Mouse (Mus musculus): ENCODE results near the gene Pus1. TPM values are rescaled to one million over a fixed set of nuclear protein-coding genes. Genes with fewer than 3 reads are reported as not detected.
"Not testable (repeated sequence)": the region's sequence is repeated elsewhere in the genome, so short reads cannot be mapped to it uniquely, and the experiment has no call there.

Pus1 gene
- total RNA-seq, 2 experiments from 2014 or later: 8.2 to 21.6 TPM

DNA sequence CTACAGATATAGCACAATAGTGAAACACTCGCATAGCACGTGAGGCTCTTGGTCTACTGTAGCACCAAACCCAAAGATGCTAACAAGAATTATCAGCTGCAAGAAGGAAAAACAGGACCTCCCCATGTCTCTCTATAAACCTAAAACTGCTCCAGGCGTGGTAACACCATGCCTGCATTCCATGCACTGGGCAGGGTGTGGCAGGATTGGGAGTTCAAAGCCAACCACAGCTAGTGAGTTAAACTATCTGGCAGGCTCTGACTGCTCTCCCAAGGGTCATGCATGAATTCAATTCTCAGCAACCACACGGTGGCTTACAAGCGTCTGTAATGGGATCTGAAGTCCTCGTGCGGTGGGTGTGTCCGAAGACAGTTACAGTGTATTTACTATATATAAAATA is 2.7 kb upstream of the Pus1 start:
- no peak for ATAC-seq (ENCODE audit: poor library complexity, severe bottlenecking)

DNA sequence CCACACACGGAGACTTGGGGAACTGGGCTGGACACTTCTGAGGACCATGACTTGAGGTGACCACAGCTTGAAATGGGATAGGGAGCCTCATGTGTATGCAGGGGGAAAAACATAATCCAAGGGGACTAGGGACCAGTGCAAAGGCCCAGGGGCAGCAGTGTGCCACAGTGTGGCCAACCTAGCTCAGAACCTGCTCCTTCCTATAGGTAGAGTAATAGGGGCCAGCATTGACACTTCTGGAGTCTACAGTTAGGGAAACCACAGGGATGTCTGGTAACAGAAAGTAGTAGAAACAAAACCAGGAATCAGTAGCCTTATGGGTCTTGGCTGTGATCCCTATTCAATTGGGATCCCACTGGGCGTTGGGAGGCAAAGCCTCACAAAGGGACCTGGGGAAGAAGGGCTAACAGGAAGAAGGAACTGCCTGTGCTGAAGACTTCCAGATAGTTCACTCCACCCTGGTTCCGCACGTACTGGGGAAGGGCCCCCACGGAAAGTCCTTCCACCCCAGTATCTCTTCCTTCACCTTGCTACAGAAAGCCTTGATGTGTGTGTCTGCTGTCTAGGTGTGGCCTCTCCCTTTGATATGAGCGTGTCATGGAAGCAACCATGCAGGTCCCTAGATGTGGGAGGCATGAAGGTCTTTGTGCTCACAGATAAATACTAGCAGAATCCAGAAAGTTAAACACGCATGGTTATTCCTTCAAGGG is 1.2 kb upstream of the Pus1 start:
- ATAC-seq (ENCODE audit: poor library complexity, severe bottlenecking): no peak

DNA sequence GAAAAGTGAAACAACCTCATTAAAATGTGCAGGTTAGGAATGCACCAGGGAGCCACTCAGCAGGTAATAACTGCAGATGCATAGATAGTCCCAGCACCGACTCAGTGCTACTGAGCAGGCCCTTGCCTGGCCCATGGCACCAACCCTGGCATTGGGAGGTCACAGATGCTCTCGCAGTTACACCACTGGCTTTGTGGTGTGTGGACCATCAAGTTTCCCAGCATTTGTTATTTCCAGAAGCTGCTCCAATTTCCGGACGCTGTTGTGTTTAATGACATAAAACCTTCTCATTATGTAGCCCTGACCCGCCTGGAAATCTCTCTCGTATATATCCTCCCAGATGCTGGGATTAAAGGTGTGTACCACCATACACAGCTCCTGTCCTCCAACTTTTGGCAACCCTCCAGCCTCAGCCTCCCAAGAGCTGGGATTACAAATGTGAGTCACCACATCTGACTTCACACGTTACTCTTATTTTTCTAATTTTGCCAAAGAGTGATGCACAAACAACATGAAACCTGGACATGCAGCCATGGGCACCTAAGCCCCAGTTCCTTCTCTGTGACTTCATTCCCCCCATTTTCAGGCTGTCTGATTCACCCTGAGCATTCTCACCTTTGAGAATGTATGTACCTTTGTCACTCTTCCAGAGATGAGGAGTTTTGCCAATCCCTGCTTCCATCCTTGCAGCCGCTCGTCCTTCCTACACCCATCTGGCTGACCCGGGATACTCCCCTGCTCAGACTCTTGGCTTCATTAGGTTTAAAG is 486 bp upstream of the Pus1 start:
- ATAC-seq (ENCODE audit: poor library complexity, severe bottlenecking): peak; percentile 36; the same call in 1 of the 2 replicates

DNA sequence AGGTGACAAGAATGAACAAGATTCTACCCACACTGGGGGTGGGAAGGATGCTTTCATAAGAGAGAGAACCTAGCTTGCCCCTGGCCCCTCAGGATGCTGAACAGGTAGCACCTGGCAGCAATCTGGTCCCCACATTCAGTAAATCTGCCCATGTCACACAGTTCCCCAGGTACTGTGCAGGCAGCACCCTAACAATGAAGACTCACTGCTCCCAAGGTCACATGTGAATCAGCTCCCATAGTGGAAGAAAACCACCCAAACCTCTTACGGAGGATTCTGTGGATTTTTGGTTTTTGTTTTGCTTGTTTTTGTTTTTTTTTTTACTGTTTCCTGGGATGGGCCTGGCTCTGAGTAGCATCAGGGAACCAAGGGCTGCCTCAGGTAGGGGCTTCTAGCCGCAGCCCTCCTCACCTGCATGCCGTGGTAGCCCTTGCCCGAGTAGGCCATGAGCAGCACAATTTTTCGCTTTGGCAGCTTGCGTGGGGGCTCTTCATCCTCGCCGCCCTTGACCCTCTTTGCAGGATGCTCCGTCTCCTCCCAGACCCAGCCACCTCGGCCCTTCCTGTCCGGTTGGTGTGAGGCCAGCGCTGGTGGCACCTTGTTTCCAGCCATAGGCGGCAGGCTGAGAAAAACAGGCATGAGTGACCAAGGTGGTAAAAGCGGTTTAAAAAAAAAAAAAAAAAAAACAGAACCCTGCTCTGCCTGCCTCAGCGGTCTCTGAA is 1.0 kb downstream of the Pus1 start:
- ATAC-seq (ENCODE audit: poor library complexity, severe bottlenecking): peak; percentile 19

DNA sequence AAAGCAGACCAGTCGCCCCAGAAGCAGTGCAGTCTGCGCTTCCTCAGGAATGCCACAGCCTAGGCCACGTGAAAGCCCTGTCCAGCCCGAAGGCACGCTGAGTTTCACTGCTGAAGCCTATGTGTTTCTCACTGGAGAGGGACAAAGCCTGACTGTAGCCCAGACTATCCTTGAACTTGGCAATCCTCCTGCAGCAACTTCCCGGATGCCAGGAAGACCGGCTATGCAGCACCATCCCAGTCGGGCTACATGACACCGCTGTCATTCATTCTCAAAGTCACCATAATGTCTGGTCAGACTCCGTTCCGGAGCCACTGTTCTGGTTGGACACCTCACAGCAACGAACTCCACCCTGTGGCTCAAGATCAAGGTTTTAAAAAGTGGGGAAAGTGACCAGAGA is 2.2 kb downstream of the Pus1 start:
- ATAC-seq (ENCODE audit: poor library complexity, severe bottlenecking): no peak

DNA sequence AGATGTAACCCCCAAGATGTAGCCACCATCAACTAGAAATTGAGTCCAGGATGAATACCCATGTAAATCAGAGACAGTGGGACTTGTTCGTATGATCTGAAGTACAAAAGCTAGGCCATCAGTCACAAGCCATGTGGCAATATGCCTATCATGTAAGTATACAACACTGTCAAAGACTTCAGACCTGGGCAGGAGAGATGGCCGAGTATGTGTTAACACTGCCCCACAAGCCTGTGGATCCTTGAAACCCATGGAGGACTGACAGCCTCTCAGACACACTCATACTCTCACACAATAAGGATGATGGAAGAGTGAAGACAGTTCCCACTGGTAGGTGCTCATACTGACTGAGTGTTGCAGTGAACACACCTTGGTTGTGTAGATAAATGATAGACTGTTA is 4.3 kb downstream of the Pus1 start:
- ATAC-seq (ENCODE audit: poor library complexity, severe bottlenecking): no peak

DNA sequence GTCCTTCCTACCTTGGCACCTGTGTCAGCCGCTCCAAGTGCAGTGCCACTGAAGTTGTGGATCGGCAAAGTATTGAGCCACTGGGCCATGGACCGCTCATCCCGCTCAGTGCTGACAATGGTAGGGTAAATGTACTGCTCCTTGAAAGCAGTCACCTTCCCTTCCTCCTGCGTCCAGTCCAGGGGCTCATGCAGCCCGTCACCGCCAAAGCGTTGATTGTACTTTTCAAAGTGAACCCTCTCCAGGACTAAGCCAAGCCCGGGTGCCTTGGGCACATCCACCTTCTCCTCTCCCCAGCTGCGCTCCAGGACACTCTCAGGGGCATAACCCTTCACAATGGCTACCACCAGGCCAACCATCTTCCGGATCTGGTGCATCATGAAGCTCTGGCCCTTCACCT is 5.9 kb downstream of the Pus1 start:
- ATAC-seq (ENCODE audit: poor library complexity, severe bottlenecking): no peak

DNA sequence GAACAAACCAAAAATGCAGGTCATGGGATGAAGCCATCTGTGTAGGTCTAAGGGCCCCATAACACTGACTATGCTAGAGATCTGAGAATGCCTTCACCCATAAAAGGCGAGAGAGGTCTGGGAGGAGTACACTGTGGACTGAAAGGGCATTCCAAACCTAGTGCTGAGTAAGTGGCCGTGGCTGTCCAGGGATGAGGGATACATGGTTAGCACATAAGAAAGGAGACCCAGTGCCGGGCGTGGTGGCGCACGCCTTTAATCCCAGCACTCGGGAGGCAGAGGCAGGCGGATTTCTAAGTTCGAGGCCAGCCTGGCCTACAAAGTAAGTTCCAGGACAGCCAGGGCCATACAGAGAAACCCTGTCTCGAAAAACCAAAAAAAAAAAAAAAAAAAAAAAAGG is 7.5 kb downstream of the Pus1 start:
- not testable (repeated sequence) for ATAC-seq (ENCODE audit: poor library complexity, severe bottlenecking)

DNA sequence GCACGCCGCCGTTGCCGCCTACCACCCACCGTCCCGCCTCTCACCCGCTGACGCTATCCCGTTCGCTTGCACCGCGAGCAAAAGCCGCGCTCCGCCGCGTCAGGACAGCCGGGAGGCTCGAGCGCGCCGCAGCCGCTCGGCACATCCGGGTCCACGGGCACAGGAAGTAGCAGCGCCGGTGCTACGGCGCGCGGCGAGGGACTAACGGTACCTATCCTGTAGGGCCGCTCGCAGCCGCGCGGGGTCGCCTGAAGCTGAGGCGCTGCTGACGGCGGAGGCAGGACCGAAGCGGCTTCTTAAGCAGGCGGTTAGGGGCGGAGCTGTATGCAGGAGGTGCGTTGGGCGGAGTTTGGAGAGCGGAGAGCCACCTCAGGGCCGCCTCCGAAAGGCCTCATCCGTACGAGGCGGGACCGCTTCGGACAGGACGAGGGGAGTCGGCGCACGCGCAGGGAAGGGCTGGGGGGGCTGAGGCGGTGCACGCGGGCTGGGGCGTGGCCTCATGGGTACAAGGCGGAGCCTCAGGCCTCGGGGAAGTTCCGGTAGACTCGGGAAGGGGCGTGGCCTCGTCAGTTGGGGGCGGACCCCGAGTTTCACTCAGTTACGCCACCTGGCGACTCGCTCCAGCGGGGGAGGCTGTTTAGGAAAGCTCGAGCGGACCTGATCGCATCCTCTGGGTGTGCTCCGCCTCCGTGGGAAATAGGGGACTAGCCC is 9.9 kb downstream of the Pus1 start, which contains the start of gene Ep400:
Gene Ep400, minus strand, starts transcription at position 270 of the 711 bp plus-strand sequence.
- peak; percentile 89 for ATAC-seq (ENCODE audit: poor library complexity, severe bottlenecking)

DNA sequence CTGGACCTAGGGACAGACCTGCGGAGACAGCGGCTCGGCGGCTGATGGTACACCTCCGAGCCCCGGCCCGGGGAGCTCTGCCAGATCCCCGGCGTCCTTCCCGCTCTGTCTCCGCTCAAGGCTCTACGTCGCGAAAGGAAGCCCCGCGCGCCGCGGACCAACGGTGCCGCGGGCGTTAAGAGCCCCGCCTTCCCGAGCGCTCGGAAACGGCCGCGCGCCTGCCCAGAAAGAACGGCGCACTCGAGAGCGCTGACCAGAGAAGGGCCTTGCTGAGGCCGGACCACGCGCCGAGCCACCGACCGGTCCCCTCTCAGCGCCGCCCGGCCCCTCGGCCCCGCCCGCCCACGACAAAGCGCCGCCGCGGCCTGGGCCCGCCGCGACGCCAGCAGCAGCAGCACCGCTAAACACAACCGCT is 10.4 kb downstream of the Pus1 start:
- ATAC-seq (ENCODE audit: poor library complexity, severe bottlenecking): peak; percentile 28

DNA sequence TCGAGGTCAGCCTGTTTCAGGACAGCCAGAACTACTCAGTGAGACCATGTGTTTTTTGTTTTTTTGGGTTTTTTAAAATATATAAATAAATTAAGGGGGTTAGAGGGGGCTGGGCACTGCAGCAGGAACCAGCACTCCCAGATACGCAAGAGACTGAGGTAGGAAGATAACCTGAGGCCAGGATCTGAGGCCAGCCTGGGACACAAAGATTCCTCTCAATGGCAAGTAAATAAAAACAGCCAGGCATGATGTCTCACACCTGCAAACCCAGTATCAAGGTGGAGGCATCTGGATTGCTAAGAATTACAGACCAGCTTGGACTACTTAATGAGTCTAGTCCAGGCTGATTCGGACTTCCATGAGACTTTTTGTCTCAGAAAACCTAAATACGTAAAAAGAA is 11.2 kb downstream of the Pus1 start:
- ATAC-seq (ENCODE audit: poor library complexity, severe bottlenecking): no peak

DNA sequence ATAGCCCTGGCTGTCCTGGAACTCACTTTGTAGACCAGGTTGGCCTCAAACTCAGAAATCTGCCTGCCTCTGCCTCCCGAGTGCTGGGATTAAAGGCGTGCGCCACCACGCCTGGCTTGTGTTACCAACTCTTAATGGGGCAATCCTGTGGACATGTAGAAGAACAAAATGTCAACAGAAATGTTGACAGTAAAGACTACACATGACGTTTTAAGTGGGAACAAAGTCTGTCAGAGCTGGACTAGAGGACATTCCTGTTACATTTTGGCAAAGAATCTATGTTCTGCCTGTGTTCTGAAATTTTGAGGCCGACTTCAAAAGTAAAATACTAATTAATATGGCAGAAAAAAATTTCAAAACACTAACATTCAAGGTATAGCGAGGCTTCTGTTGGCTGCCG is 16.6 kb downstream of the Pus1 start:
- no peak for ATAC-seq (ENCODE audit: poor library complexity, severe bottlenecking)

DNA sequence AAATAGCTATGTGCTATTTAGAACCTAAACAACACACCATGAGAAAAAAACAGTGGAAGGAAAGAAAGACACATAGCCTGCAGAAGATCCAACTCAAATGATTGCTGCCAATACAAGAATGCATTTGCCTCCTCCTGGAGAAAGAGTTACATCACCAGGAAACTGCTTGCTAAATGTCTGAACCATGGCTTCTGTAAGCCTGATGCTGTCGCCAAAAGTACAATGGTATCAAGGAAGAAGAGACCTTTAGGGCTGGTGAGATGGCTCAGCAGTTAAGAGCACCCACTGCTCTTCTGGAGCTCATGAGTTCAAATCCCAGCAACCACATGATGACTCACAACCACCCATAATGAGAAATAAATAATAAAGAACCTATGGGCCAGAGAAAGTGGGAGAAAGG is 35.4 kb downstream of the Pus1 start:
- ATAC-seq (ENCODE audit: poor library complexity, severe bottlenecking): no peak

DNA sequence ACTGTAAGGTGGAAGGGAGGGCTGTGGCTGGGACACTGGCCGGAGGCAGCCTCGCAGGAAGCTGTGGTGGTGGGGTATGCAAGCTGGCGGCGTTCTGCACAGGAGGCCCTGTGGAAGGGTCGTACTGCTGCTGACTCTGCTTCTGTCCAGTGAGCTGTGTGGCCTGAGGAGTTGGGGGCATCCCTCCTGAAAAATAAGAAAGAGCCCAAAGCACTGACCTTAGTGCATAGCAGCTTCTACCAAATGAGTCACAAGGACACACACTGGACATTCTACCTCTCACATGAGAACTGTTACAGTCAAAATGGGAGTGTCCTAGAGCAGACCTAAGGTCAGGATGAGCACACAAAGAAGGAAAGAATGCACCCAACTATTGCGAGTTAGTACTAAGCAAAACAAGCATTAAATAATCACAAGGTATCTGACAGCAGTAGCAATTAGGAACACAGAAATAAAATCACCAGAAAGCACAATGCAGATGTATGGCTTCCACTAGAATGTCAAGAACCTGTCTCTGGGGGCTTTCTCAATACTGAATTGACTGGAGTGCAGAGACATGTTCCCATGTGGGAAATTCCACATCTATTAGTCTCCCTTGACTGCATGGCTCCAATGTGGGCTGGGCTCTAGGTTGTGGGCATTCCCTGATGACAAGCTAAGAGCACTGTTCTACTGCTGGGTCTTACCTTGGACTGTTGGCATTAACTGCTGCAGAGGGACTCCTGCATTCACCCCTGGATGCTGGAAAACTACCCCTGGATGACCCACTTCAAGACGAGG is 40.8 kb downstream of the Pus1 start:
- no peak for ATAC-seq (ENCODE audit: poor library complexity, severe bottlenecking)

DNA sequence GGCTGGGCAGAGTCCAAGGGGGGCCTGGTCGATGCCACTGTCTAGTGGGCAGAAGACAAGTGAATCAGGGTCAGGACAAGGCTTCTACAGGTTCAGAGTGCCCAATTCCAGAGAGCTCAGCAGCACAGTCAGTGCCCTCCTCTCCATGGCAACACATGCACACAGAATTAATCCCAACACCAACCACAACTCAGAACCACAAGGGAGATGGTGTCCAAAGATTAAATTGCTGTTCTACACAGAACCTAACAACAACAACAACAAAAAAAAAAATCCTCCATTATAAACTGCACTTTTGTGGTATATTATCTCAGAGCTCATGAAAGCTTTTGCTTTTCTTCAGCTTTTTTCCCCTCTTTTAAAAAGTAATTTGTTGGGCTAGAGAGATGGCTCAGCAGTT is 44.9 kb downstream of the Pus1 start:
- no peak for ATAC-seq (ENCODE audit: poor library complexity, severe bottlenecking)

DNA sequence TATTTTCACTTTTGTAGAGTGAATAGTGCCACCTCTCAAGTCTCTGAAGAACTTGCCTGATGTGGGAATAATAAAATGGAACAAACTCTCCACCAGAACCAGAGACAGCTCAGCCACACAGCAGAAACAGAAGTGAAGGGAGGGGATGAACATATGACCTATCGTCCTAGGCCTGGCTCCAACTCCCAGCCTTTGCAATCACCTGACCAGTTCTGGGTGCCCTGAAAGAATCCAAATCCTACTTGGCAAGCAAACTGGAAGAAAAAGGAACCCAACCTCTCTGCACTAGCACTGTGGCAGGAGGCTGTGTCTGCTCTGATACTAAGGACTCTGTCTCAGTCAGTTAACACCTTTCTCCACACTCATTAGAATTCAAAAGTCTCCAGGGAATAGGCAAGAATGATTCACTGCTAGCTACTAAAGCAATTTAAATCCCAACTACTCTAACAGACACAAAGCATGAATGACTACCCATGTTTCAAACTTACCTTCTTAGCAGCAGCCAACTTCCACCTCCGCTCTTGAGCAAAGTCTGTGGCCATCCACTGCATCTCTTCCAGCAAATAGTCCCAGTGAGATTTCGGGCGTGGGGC is 47.1 kb downstream of the Pus1 start:
- no peak for ATAC-seq (ENCODE audit: poor library complexity, severe bottlenecking)

DNA sequence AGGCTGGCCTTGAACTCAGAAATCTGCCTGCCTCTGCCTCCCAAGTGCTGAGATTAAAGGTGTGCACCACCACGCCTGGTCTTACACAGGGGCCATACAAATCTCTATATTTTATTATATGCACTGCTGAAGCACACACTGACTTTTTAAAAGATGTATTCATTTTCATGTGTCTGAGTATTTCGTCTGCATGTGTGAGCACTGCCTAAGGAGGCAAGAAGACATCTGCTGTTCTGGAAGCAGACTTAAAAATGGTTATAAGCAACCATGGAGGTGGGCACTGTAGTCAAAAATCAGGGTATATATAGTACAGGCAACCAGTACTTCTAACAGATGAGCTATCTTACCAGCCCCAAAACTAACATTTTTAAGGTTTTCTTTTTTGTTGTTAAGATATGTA is 49.2 kb downstream of the Pus1 start:
- no peak for ATAC-seq (ENCODE audit: poor library complexity, severe bottlenecking)

DNA sequence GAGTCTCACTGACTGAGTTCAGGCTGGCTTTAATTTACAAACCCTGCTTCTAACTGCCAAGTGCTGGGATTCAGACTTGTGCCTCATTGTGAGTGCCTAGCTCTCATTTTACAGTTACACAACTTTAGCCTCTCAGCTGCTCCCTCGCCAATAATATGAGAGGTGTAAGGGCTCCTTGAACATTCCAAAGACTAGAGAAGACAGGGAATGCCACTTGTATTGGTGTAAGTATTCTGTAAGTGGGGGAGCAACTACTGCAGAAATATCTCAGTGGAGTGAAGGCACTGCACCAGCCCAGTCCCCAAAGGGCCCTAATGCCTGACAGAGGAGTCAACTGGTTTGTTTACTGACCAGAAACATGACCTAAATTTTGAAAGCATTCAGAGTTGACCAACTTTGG is 52.6 kb downstream of the Pus1 start:
- ATAC-seq (ENCODE audit: poor library complexity, severe bottlenecking): no peak

All from megakaryocyte, adult 5-6 weeks (primary cell).